ENCODE assay signal across 8 mouse cellular contexts in the genomic region with DNA sequence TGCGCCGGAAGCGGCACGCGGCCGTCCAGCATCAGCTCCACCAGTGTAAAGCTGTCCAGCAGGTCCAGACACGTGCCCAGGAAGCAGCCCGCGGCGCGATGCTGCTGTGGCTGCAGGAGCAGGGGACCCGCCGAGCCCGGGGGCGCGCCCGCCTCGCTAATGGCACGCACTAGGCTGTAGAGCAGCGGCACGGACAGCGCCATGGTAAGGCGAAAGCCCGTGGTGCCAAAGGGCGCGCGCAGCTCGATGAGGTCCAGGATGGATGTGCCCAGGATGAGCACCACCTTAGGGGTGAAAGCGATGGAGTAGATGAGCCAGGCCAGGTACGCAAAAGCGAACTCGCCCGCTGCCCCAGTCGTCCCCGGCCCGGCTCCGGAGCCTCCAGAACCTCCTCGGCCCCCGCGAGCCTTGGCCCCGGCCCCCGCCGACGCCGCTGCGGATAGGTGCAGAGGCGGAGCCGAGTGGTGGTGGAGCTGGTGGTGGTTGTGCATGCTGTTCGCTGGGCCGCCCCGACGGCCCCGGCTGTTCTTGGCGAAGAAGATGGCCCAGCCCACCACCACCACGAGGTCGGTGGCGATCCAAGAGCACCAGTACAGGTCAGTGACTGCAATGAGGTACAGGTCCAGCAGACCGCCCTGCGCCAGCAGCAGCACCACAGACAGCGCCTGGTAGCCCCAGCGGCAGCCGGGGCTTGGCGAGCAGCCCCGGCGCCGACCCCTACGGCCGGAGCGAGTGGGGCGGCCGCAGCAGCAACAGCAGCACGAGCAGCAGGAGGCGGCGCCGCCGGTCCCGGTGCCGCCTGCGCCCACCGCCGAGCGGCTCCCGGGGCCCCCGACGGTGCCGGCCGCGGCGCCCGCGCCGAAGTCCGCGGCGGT. TPM values are rescaled to one million over a fixed set of nuclear protein-coding genes. Genes with fewer than 3 reads are reported as not detected.
A peak's percentile ranks its signal among the peaks of the same experiment; 100 is the strongest.
DNase-seq lines count a peak whose midpoint lies in the region; ATAC-seq and TF ChIP-seq lines count a peak whose summit lies in the region.

No protein-coding gene starts in this region.

- no peak for ATAC-seq in embryonic facial prominence, embryonic 15.5 days (ENCODE audit: insufficient number of reproducible peaks, low FRiP score, low TSS enrichment, low read depth)
- peak; percentile 38 for ATAC-seq in intestine, embryonic 15.5 days
- ATAC-seq in lung, postnatal 0 days = peak; percentile 60

- no peak overlapping the region for H3K4me3 ChIP-seq in bone marrow, adult 2 months (replicated peaks; ENCODE audit: control insufficient read depth, low read depth, low read length)
- peak overlapping the region; percentile 62 for H3K4me3 ChIP-seq in embryonic facial prominence, embryonic 15.5 days (replicated peaks)
- H3K4me3 ChIP-seq in intestine, embryonic 15.5 days (replicated peaks) = peak overlapping the region; percentile 61
- H3K4me3 ChIP-seq in lung, postnatal 0 days (ENCODE audit: low read depth, low read length) = peak overlapping the region; percentile 60

- H3K9me3 ChIP-seq in embryonic facial prominence, embryonic 15.5 days (replicated peaks) = no peaks in the 10 kb centered on the region
- no peaks in the 10 kb centered on the region for H3K9me3 ChIP-seq in intestine, embryonic 15.5 days
- no peaks in the 10 kb centered on the region for H3K9me3 ChIP-seq in lung, postnatal 0 days (ENCODE audit: low read length)

- WGBS in bone marrow, adult 2 months = 2% methylated on average over 92 of the region's 95 CpGs
- WGBS in embryonic facial prominence, embryonic 15.5 days = under 1% methylated on average over 94 of the region's 95 CpGs
- 1% methylated on average over 92 of the region's 95 CpGs for WGBS in intestine, embryonic 15.5 days
- WGBS in lung, postnatal 0 days = 3% methylated on average over 70 of the region's 95 CpGs

- TF ChIP-seq EP300 in lung, postnatal 0 days (IDR thresholded peaks at IDR 0.05) = no peak

- peak overlapping the region; percentile 96 for H3K4me2 ChIP-seq in embryonic facial prominence, embryonic 15.5 days (replicated peaks)
- H3K4me2 ChIP-seq in intestine, embryonic 15.5 days (replicated peaks) = peak overlapping the region; percentile 96
- peak overlapping the region; percentile 96 for H3K4me2 ChIP-seq in lung, postnatal 0 days (replicated peaks; ENCODE audit: low read depth, low read length)

- peak; percentile 59 to 70 for DNase-seq in right cerebral cortex, postnatal 10 days (ENCODE audit: low spot score in 2 of 2)
- no peak for DNase-seq in right cerebral cortex, postnatal 36 days (ENCODE audit: low spot score in 2 of 2)
- DNase-seq in lung, postnatal 0 days (ENCODE audit: low spot score) = no peak
- peak; percentile 49 for DNase-seq in right cerebral cortex, postnatal 4 days
- DNase-seq in layer of hippocampus, adult 9-10 months (ENCODE audit: low spot score) = no peak

- peaks cover 25% of the 10 kb centered on the region for H3K27me3 ChIP-seq in embryonic facial prominence, embryonic 15.5 days
- peaks cover 34% of the 10 kb centered on the region for H3K27me3 ChIP-seq in intestine, embryonic 15.5 days (replicated peaks)
- H3K27me3 ChIP-seq in lung, postnatal 0 days (replicated peaks; ENCODE audit: insufficient read depth, low read length) = peaks cover 25% of the 10 kb centered on the region

- peak overlapping the region; percentile 24; the same call in 1 of the 2 replicates for H3K9ac ChIP-seq in embryonic facial prominence, embryonic 15.5 days
- peak overlapping the region; percentile 44; the same call in 1 of the 2 replicates for H3K9ac ChIP-seq in intestine, embryonic 15.5 days
- no peak overlapping the region for H3K9ac ChIP-seq in lung, postnatal 0 days (replicated peaks; ENCODE audit: low read depth)

- H3K4me1 ChIP-seq in bone marrow, adult 2 months (ENCODE audit: control insufficient read depth, insufficient read depth, low read length) = no peaks in the 10 kb centered on the region; the same call in 1 of the 2 replicates
- H3K4me1 ChIP-seq in embryonic facial prominence, embryonic 15.5 days = peaks cover 25% of the 10 kb centered on the region
- H3K4me1 ChIP-seq in intestine, embryonic 15.5 days (replicated peaks) = peaks cover 20% of the 10 kb centered on the region
- no peaks in the 10 kb centered on the region; the same call in 1 of the 2 replicates for H3K4me1 ChIP-seq in lung, postnatal 0 days (ENCODE audit: insufficient read depth, low read depth, low read length)

- no peaks in the 10 kb centered on the region for H3K36me3 ChIP-seq in embryonic facial prominence, embryonic 15.5 days
- no peaks in the 10 kb centered on the region for H3K36me3 ChIP-seq in intestine, embryonic 15.5 days
- no peaks in the 10 kb centered on the region for H3K36me3 ChIP-seq in lung, postnatal 0 days (ENCODE audit: insufficient read depth, low read length)

- no peak overlapping the region; the same call in 1 of the 2 replicates for H3K27ac ChIP-seq in bone marrow, adult 2 months (ENCODE audit: control insufficient read depth, insufficient read depth, low read depth, low read length, poor library complexity)
- H3K27ac ChIP-seq in embryonic facial prominence, embryonic 15.5 days (replicated peaks) = no peak overlapping the region
- H3K27ac ChIP-seq in intestine, embryonic 15.5 days = no peak overlapping the region
- H3K27ac ChIP-seq in lung, postnatal 0 days (ENCODE audit: low read length) = no peak overlapping the region

- TF ChIP-seq CTCF in bone marrow, adult 2 months (IDR thresholded peaks at IDR 0.05; ENCODE audit: control insufficient read depth, insufficient read depth, low read length) = no peak
- no peak; the same call in 1 of the 2 replicates for TF ChIP-seq CTCF in lung, postnatal 0 days (IDR thresholded peaks at IDR 0.05)

- TF ChIP-seq POLR2A in bone marrow, adult 2 months (IDR thresholded peaks at IDR 0.05; ENCODE audit: borderline replicate concordance, control insufficient read depth, low read depth, low read length) = peak; percentile 21; the same call in 1 of the 2 replicates

RNA-seq across cellular contexts. Expression of gene Tmem121b, which starts 0.9 kb away (rescaled TPM):
- not detected in 2 replicates for polyA plus RNA-seq in bone marrow, adult 2 months (2011; ENCODE audit: insufficient read depth, insufficient read length, low replicate concordance, missing spikeins)
- polyA plus RNA-seq in embryonic facial prominence, embryonic 15.5 days (2015; fragmentation: Nextera tagmentation; extraction: Ambion mirVana) = 0.24 and 0.28 TPM in 2 replicates
- polyA plus RNA-seq in intestine, embryonic 15.5 days (2015; fragmentation: Nextera tagmentation; extraction: Ambion mirVana) = 0.05 and 0.10 TPM in 2 replicates
- 0.52 and 0.58 TPM in 2 replicates for polyA plus RNA-seq in lung, postnatal 0 days (2015; fragmentation: Nextera tagmentation; extraction: Ambion mirVana)

RNA-seq across cellular contexts. Expression of gene Il17ra, which starts 29.7 kb away (rescaled TPM):
- 31.9 and 57.8 TPM in 2 replicates for polyA plus RNA-seq in bone marrow, adult 2 months (2011; ENCODE audit: insufficient read depth, insufficient read length, low replicate concordance, missing spikeins)
- 9.9 and 10.0 TPM in 2 replicates for polyA plus RNA-seq in embryonic facial prominence, embryonic 15.5 days (2015; fragmentation: Nextera tagmentation; extraction: Ambion mirVana)
- 5.2 and 6.7 TPM in 2 replicates for polyA plus RNA-seq in intestine, embryonic 15.5 days (2015; fragmentation: Nextera tagmentation; extraction: Ambion mirVana)
- 9.5 and 10.5 TPM in 2 replicates for polyA plus RNA-seq in lung, postnatal 0 days (2015; fragmentation: Nextera tagmentation; extraction: Ambion mirVana)

RNA-seq across cellular contexts. Expression of gene Hdhd5, which starts 38.4 kb away (rescaled TPM):
- polyA plus RNA-seq in bone marrow, adult 2 months (2011; ENCODE audit: insufficient read depth, insufficient read length, low replicate concordance, missing spikeins) = 17.1 and 25.3 TPM in 2 replicates
- polyA plus RNA-seq in embryonic facial prominence, embryonic 15.5 days (2015; fragmentation: Nextera tagmentation; extraction: Ambion mirVana) = 17.6 and 18.0 TPM in 2 replicates
- 15.7 and 16.5 TPM in 2 replicates for polyA plus RNA-seq in intestine, embryonic 15.5 days (2015; fragmentation: Nextera tagmentation; extraction: Ambion mirVana)
- polyA plus RNA-seq in lung, postnatal 0 days (2015; fragmentation: Nextera tagmentation; extraction: Ambion mirVana) = 10.1 and 10.5 TPM in 2 replicates

Comparison
In these comparisons a context has a peak if more than half of its experiments do, and no peak if none do; other contexts are left out.
1. DNase-seq: peak in right cerebral cortex, postnatal 10 days (2 of 2) and right cerebral cortex, postnatal 4 days (single experiment); none in right cerebral cortex, postnatal 36 days (0 of 2), lung, postnatal 0 days (single experiment) and layer of hippocampus, adult 9-10 months (single experiment).
2. Peak in every context shown above with its lines, with median percentiles within 50 percentile points of each other: H3K4me2 ChIP-seq.